Mouse (Mus musculus) liver, embryonic 12.5 days (tissue): ENCODE measurements around the gene Rnf213. TPM values are rescaled to one million over a fixed set of nuclear protein-coding genes. Genes with fewer than 3 reads are reported as not detected.

Experiments used
- ATAC-seq: fragments of 200-750 bp; cut with Nextera tagmentation; 2 replicates; pipeline ENCODE4 v1.8.0; 2017; ENCODE audit warnings: moderate number of reproducible peaks, mild to moderate bottlenecking, moderate library complexity
- H3K27ac ChIP-seq: fragments of 300-500 bp; sonication (generic); 2 replicates; pipeline ENCODE4 v1.5.1; 2016; ENCODE audit warnings: mild to moderate bottlenecking
- H3K27me3 ChIP-seq: fragments of 300-500 bp; sonication (generic); replicated peaks from 2 replicates; pipeline ENCODE4 v1.6.1; 2016; ENCODE audit warnings: mild to moderate bottlenecking, moderate library complexity
- H3K36me3 ChIP-seq: fragments of 300-500 bp; sonication (generic); 2 replicates; pipeline ENCODE4 v1.6.1; 2016; ENCODE audit warnings: mild to moderate bottlenecking, moderate library complexity
- H3K4me1 ChIP-seq: fragments of 300-500 bp; sonication (generic); 2 replicates; pipeline ENCODE4 v1.6.1; 2016
- H3K4me2 ChIP-seq: fragments of 300-500 bp; sonication (generic); 2 replicates; pipeline ENCODE4 v1.6.1; 2016; ENCODE audit warnings: mild to moderate bottlenecking, moderate library complexity
- H3K4me3 ChIP-seq: fragments of 300-500 bp; sonication (generic); 2 replicates; pipeline ENCODE4 v1.5.1; 2016; ENCODE audit warnings: mild to moderate bottlenecking, moderate library complexity
- H3K9ac ChIP-seq: fragments of 300-500 bp; sonication (generic); 2 replicates; pipeline ENCODE4 v1.6.1; 2016; ENCODE audit warnings: mild to moderate bottlenecking, moderate library complexity
- H3K9me3 ChIP-seq: fragments of 300-500 bp; sonication (generic); replicated peaks from 2 replicates; pipeline ENCODE4 v1.6.1; 2016; ENCODE audit warnings: mild to moderate bottlenecking, moderate library complexity
- WGBS: fragments of 180-500 bp; shearing (Covaris S2); methylation state at CpG from one replicate; pipeline ENCODE4 v1.1.7; 2016; ENCODE audit not compliant: insufficient replicate concordance; 5-methylcytosine and 5-hydroxymethylcytosine counted together
- polyA plus RNA-seq: library from polyadenylated mRNA; unstranded; fragments of >200 nt; fragmentation: Nextera tagmentation; extraction: Ambion mirVana; gene quantifications from 2 replicates; pipeline ENCODE4 v1.2.1, GENCODE M21; 2016

The Rnf213 gene
- 4.0 and 4.6 TPM in 2 replicates for polyA plus RNA-seq

DNA sequence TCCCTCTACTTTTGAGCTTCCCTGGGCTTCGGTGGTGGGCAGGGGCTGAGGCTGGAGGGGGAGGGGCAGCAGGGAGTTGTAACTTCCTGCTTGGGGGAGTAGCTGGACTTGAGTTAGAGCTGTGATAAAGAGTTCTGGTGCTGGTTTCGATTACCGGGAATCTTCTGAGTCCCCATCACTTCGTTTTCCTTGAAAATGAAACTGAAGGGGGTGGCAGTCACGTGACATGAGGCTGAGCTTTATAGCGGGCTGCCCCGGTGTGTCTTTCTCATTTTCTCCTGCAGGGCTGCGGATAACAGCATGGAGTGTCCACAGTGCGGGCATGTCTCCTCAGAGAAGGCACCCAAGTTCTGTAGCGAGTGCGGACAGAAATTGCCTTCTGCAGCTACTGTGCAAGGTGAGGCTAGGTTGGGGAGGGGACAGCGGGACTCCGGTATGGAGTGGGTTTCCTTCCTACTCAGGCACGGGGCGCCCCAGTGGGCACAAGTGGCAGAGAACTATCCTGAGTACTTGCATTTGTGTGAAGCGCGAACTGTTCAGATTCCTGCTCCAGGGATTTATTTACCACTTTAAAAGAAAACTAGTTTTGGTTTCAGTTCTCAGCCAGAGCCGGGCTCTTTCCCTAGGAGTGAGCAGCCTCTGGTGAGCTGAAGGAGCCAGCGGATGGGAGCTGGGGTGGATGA is at the start of gene Rnf213:
Gene Rnf213 (plus strand): TSS at position 301 of the 683 bp plus-strand sequence.
- Histone ChIP-seq H3K9ac (peak within 1 kb of the TSS; percentile 75), H3K36me3 (no peaks in the 10 kb centered on the region), H3K4me2 (peak within 1 kb of the TSS; percentile 97), H3K4me3 (peak within 1 kb of the TSS; percentile 80), H3K4me1 (peaks cover 53% of the 10 kb centered on the region), H3K27ac (peak within 1 kb of the TSS; percentile 81), H3K27me3 (peaks cover 39% of the 10 kb centered on the region), H3K9me3 (no peaks in the 10 kb centered on the region)
- 2% methylated on average over 19 of the region's 19 CpGs for WGBS
- ATAC-seq: peak; percentile 69

- no peak overlapping the region for H3K27ac ChIP-seq
- peaks cover 16% of the 10 kb centered on the region for H3K4me1 ChIP-seq
- H3K36me3 ChIP-seq: peaks cover 12% of the 10 kb centered on the region; the same call in 1 of the 2 replicates
- peaks cover 5% of the 10 kb centered on the region; the same call in 1 of the 2 replicates for H3K27me3 ChIP-seq
- no peak overlapping the region for H3K4me3 ChIP-seq
- no peak overlapping the region for H3K4me2 ChIP-seq
- whole genome bisulfite sequencing: 75% methylated on average over 8 of the region's 8 CpGs
- no peaks in the 10 kb centered on the region for H3K9me3 ChIP-seq
- no peak for ATAC-seq
- H3K9ac ChIP-seq: no peak overlapping the region
Measured at GRCm38 (mm10) chr11:119344178-119344577, 48.7 kb upstream of the Rnf213 start.

GRCm38 (mm10) chr11:119344865-119345264 is 48.0 kb upstream of the Rnf213 start:
- ATAC-seq: no peak
- Histone ChIP-seq H3K4me2 (no peak overlapping the region), H3K27ac (no peak overlapping the region), H3K4me1 (peaks cover 16% of the 10 kb centered on the region), H3K36me3 (peaks cover 12% of the 10 kb centered on the region; the same call in 1 of the 2 replicates), H3K4me3 (no peak overlapping the region), H3K9me3 (no peaks in the 10 kb centered on the region), H3K9ac (no peak overlapping the region), H3K27me3 (0 out of 2 replicates have a peak, but pooled peaks cover 4% of the 10 kb centered on the region)
- 44% methylated on average over 6 of the region's 6 CpGs for WGBS

- WGBS: 38% methylated on average over 4 of the region's 4 CpGs
- ATAC-seq: no peak
Measured at GRCm38 (mm10) chr11:119347125-119347524, 45.8 kb upstream of the Rnf213 start.

DNA sequence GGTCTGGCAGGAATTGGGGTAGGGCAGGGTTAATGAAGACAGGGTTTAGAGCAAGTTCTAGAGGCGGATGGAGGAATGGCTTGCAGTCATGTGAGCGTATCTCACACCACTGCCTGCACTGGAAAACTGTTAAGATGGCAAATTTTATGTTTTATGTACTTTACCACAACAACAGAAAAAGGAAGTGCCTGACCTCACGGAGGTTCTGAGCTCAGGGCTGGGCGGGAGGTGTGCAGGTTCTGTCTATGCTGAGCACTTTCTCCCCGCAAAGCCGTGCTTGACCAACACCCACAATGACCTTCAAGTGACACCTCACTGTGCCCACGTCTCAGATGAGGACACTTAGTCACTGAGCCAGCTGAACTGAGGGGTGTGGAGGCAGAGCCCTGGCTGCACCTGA is 40.8 kb upstream of the Rnf213 start:
- Histone ChIP-seq H3K9ac (no peak overlapping the region), H3K4me1 (peaks cover 32% of the 10 kb centered on the region), H3K27me3 (0 out of 2 replicates have a peak, but pooled peaks cover 5% of the 10 kb centered on the region), H3K36me3 (no peaks in the 10 kb centered on the region), H3K4me2 (no peak overlapping the region), H3K4me3 (no peak overlapping the region), H3K9me3 (no peaks in the 10 kb centered on the region), H3K27ac (no peak overlapping the region)
- no peak for ATAC-seq
- 43% methylated on average over 7 of the region's 7 CpGs for WGBS

More at GRCm38 (mm10) chr11:119347125-119347524, 45.8 kb upstream of the Rnf213 start:
- H3K4me3 ChIP-seq: no peak overlapping the region
- H3K27me3 ChIP-seq: 0 out of 2 replicates have a peak, but pooled peaks cover 3% of the 10 kb centered on the region
- peaks cover 12% of the 10 kb centered on the region; the same call in 1 of the 2 replicates for H3K36me3 ChIP-seq
- H3K9me3 ChIP-seq: no peaks in the 10 kb centered on the region
- peaks cover 16% of the 10 kb centered on the region for H3K4me1 ChIP-seq
- H3K4me2 ChIP-seq: no peak overlapping the region
- no peak overlapping the region for H3K9ac ChIP-seq
- H3K27ac ChIP-seq: no peak overlapping the region

GRCm38 (mm10) chr11:119353946-119354345 is 39.0 kb upstream of the Rnf213 start:
- Histone ChIP-seq H3K27ac (no peak overlapping the region), H3K4me2 (peak overlapping the region; percentile 93), H3K27me3 (0 out of 2 replicates have a peak, but pooled peaks cover 5% of the 10 kb centered on the region), H3K9me3 (no peaks in the 10 kb centered on the region), H3K36me3 (no peaks in the 10 kb centered on the region), H3K4me3 (no peak overlapping the region), H3K9ac (no peak overlapping the region), H3K4me1 (peaks cover 27% of the 10 kb centered on the region)
- 62% methylated on average over 4 of the region's 4 CpGs for WGBS
- ATAC-seq: no peak

DNA sequence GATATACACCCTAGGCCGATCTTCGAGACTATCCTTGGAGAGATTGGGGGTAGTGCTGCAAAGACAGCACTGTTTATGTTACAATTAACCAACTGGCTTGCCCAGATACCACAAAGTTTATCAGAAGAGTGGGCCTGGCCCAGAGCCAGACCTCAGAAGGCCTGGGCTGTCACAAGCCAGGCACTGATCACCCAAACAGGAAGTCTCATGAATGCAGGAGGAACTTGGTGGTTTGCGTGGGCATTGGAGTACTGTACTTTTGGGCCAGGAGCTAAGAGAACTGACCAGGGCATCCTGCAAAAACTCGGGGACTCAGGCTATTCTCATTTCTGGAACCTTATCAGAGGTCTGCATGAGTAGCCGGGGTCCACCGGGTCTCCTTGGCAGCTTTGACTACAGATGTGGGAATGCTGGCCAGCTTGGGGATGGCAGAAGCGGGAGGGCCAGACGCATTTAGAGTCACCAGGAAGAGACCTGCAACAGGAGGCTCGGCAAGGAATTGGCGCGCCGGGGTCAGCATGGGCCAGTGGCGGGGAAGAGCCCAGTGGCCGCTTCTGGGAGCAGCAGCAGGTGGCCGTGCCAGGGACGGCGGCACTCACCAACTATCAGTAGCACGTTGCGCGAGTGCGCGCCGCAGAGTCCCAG is 38.0 kb upstream of the Rnf213 start:
- Histone ChIP-seq H3K9ac (peak overlapping the region; percentile 75), H3K4me3 (peak overlapping the region; percentile 71), H3K27ac (peak overlapping the region; percentile 78), H3K4me2 (peak overlapping the region; percentile 93), H3K9me3 (no peaks in the 10 kb centered on the region), H3K36me3 (no peaks in the 10 kb centered on the region), H3K27me3 (0 out of 2 replicates have a peak, but pooled peaks cover 5% of the 10 kb centered on the region), H3K4me1 (peaks cover 27% of the 10 kb centered on the region)
- peak; percentile 72 for ATAC-seq
- WGBS: under 1% methylated on average over 23 of the region's 23 CpGs

- WGBS: 2% methylated on average over 37 of the region's 40 CpGs
- peak within 1 kb of the TSS; percentile 78 for H3K27ac ChIP-seq
- peak; percentile 85 for ATAC-seq
- 0 out of 2 replicates have a peak, but pooled peaks cover 5% of the 10 kb centered on the region for H3K27me3 ChIP-seq
- H3K4me3 ChIP-seq: peak within 1 kb of the TSS; percentile 71
- H3K4me2 ChIP-seq: peak within 1 kb of the TSS; percentile 93
- H3K9ac ChIP-seq: peak within 1 kb of the TSS; percentile 75
- H3K36me3 ChIP-seq: no peaks in the 10 kb centered on the region
- H3K4me1 ChIP-seq: peaks cover 27% of the 10 kb centered on the region
- no peaks in the 10 kb centered on the region for H3K9me3 ChIP-seq
Measured at GRCm38 (mm10) chr11:119355443-119356385, 37.2 kb upstream of the Rnf213 start, which contains the start of the genes Sgsh and Slc26a11. TSS of gene Sgsh (minus strand) at chr11:119355536. TSS of gene Slc26a11 (plus strand) at chr11:119355557.

GRCm38 (mm10) chr11:119359089-119359488 is 33.8 kb upstream of the Rnf213 start:
- Histone ChIP-seq H3K27ac (no peak overlapping the region), H3K27me3 (no peaks in the 10 kb centered on the region), H3K4me2 (no peak overlapping the region), H3K4me1 (peaks cover 29% of the 10 kb centered on the region), H3K4me3 (no peak overlapping the region), H3K9me3 (no peaks in the 10 kb centered on the region), H3K9ac (no peak overlapping the region), H3K36me3 (0 out of 2 replicates have a peak, but pooled peaks cover 3% of the 10 kb centered on the region)
- no peak for ATAC-seq
- WGBS: 84% methylated on average over 10 of the region's 10 CpGs

GRCm38 (mm10) chr11:119362769-119363533 is 29.9 kb upstream of the Rnf213 start:
- peaks cover 7% of the 10 kb centered on the region for H3K4me1 ChIP-seq
- H3K9me3 ChIP-seq: no peaks in the 10 kb centered on the region
- ATAC-seq: peak; percentile 30
- no peak overlapping the region; the same call in 1 of the 2 replicates for H3K9ac ChIP-seq
- H3K36me3 ChIP-seq: peaks cover 11% of the 10 kb centered on the region; the same call in 1 of the 2 replicates
- H3K4me3 ChIP-seq: no peak overlapping the region
- H3K27ac ChIP-seq: no peak overlapping the region
- peak overlapping the region; percentile 38 for H3K4me2 ChIP-seq
- H3K27me3 ChIP-seq: no peaks in the 10 kb centered on the region
- WGBS: 27% methylated on average over 11 of the region's 11 CpGs
